ENCODE assay signal across 12 mouse cellular contexts in the genomic region with DNA sequence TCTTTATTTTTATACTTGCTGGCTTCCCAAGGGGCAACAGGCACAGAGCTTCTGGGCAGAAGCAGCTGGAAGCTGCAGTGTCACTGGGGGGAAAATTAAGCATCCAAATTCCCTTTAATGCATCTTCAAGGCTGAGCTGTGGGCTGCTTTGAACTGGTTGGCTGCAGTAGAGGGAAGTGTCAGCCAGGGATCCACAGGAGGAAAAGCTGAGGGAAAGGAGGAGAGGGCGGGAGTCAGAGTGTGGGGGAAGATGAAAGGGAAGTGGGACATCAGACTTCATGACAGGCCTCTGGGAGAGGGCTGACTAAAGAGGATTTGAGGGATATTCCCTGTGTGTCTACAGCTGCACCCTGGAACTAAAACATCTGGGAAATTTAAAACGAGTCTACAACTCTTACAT.
DNase-seq lines count a peak whose midpoint lies in the region; ATAC-seq lines count a peak whose summit lies in the region.
"Had no signal": no experiment of that assay in that cellular context is flagged by ENCODE, and none has a peak within 500 bp of the region (broad histone marks: within the 10 kb centered on the region; RNA-seq: fewer than 3 reads in every experiment).

No protein-coding gene starts in this region.

- peaks cover 14% of the 10 kb centered on the region for H3K4me1 ChIP-seq in heart, embryonic 15.5 days (replicated peaks)
- peaks cover 20% of the 10 kb centered on the region for H3K4me1 ChIP-seq in liver, embryonic 13.5 days (replicated peaks)
- H3K4me1 ChIP-seq in liver, embryonic 11.5 days (replicated peaks; ENCODE audit: control insufficient read depth, insufficient read depth, low read length): peaks cover 6% of the 10 kb centered on the region; the same call in 1 of the 2 replicates
- H3K4me1 ChIP-seq in intestine, embryonic 15.5 days (replicated peaks): no peaks in the 10 kb centered on the region
- H3K4me1 ChIP-seq in midbrain, embryonic 14.5 days (ENCODE audit: control insufficient read depth, insufficient read depth, low read length): peaks cover 4% of the 10 kb centered on the region; the same call in 1 of the 2 replicates
- H3K4me1 ChIP-seq: hindbrain, embryonic 13.5 days; neural tube, embryonic 15.5 days had no signal

- H3K4me3 ChIP-seq in heart, embryonic 15.5 days: no peak overlapping the region
- H3K4me3 ChIP-seq in liver, embryonic 13.5 days (replicated peaks): no peak overlapping the region
- no peak overlapping the region for H3K4me3 ChIP-seq in liver, embryonic 11.5 days (ENCODE audit: low read depth, low read length)
- H3K4me3 ChIP-seq in intestine, embryonic 15.5 days (replicated peaks): no peak overlapping the region
- no peak overlapping the region for H3K4me3 ChIP-seq in midbrain, embryonic 14.5 days (replicated peaks; ENCODE audit: low read depth, low read length)
- H3K4me3 ChIP-seq: hindbrain, embryonic 13.5 days; limb, embryonic 13.5 days; megakaryocyte, embryonic 14.5 days; neural tube, embryonic 15.5 days had no signal

- peak overlapping the region; percentile 62; the same call in 1 of the 2 replicates for H3K27ac ChIP-seq in heart, embryonic 15.5 days
- H3K27ac ChIP-seq in liver, embryonic 13.5 days: no peak overlapping the region
- H3K27ac ChIP-seq in liver, embryonic 11.5 days (ENCODE audit: low read depth, low read length): no peak overlapping the region
- H3K27ac ChIP-seq in intestine, embryonic 15.5 days: no peak overlapping the region
- no peak overlapping the region for H3K27ac ChIP-seq in midbrain, embryonic 14.5 days (replicated peaks; ENCODE audit: low read depth, low read length)
- H3K27ac ChIP-seq: hindbrain, embryonic 13.5 days; limb, embryonic 13.5 days; neural tube, embryonic 15.5 days had no signal

- 47% methylated on average over 2 of the region's 2 CpGs for WGBS in heart, embryonic 15.5 days
- WGBS in liver, embryonic 13.5 days (ENCODE audit: insufficient replicate concordance): 70% methylated on average over 2 of the region's 2 CpGs
- WGBS in liver, embryonic 11.5 days: 65% methylated on average over 2 of the region's 2 CpGs
- 45% methylated on average over 2 of the region's 2 CpGs for WGBS in intestine, embryonic 15.5 days
- 36% methylated on average over 2 of the region's 2 CpGs for WGBS in midbrain, embryonic 14.5 days

- H3K27me3 ChIP-seq in heart, embryonic 15.5 days: no peaks in the 10 kb centered on the region
- no peaks in the 10 kb centered on the region for H3K27me3 ChIP-seq in liver, embryonic 13.5 days
- no peaks in the 10 kb centered on the region for H3K27me3 ChIP-seq in liver, embryonic 11.5 days (replicated peaks; ENCODE audit: control insufficient read depth, insufficient read depth, low read length)
- no peaks in the 10 kb centered on the region for H3K27me3 ChIP-seq in intestine, embryonic 15.5 days (replicated peaks)
- H3K27me3 ChIP-seq in midbrain, embryonic 14.5 days (ENCODE audit: control insufficient read depth, insufficient read depth, low read length): no peaks in the 10 kb centered on the region
- H3K27me3 ChIP-seq: hindbrain, embryonic 13.5 days; limb, embryonic 13.5 days; neural tube, embryonic 15.5 days had no signal

- no peak overlapping the region for H3K9ac ChIP-seq in heart, embryonic 15.5 days
- 0 out of 2 replicates have a peak overlapping the region, but pooled peaks have one; percentile 18 for H3K9ac ChIP-seq in liver, embryonic 13.5 days
- H3K9ac ChIP-seq in liver, embryonic 11.5 days (ENCODE audit: low read depth, low read length): no peak overlapping the region
- no peak overlapping the region for H3K9ac ChIP-seq in intestine, embryonic 15.5 days
- H3K9ac ChIP-seq in midbrain, embryonic 14.5 days (replicated peaks; ENCODE audit: low read length): no peak overlapping the region
- H3K9ac ChIP-seq: hindbrain, embryonic 13.5 days; limb, embryonic 13.5 days; neural tube, embryonic 15.5 days had no signal

- no peaks in the 10 kb centered on the region for H3K9me3 ChIP-seq in heart, embryonic 15.5 days (replicated peaks)
- peaks cover 4% of the 10 kb centered on the region; the same call in 1 of the 2 replicates for H3K9me3 ChIP-seq in liver, embryonic 13.5 days (replicated peaks)
- no peaks in the 10 kb centered on the region for H3K9me3 ChIP-seq in liver, embryonic 11.5 days (ENCODE audit: control insufficient read depth, low read length)
- no peaks in the 10 kb centered on the region for H3K9me3 ChIP-seq in intestine, embryonic 15.5 days
- H3K9me3 ChIP-seq in midbrain, embryonic 14.5 days (ENCODE audit: control insufficient read depth, low read length): no peaks in the 10 kb centered on the region
- H3K9me3 ChIP-seq: hindbrain, embryonic 13.5 days; neural tube, embryonic 15.5 days had no signal

- ATAC-seq in heart, embryonic 15.5 days (replicated peaks; ENCODE audit: insufficient number of reproducible peaks, insufficient read depth, low FRiP score, low read depth): no peak
- ATAC-seq in liver, embryonic 13.5 days (ENCODE audit: low read depth): no peak
- ATAC-seq in liver, embryonic 11.5 days (replicated peaks; ENCODE audit: low FRiP score): no peak
- ATAC-seq in intestine, embryonic 15.5 days: peak; percentile 58; the same call in 1 of the 2 replicates
- ATAC-seq in midbrain, embryonic 14.5 days (ENCODE audit: low FRiP score, low TSS enrichment): peak; percentile 48; the same call in 1 of the 2 replicates

- no peaks in the 10 kb centered on the region for H3K36me3 ChIP-seq in heart, embryonic 15.5 days
- no peaks in the 10 kb centered on the region for H3K36me3 ChIP-seq in liver, embryonic 13.5 days
- H3K36me3 ChIP-seq in liver, embryonic 11.5 days (ENCODE audit: control insufficient read depth, insufficient read depth, low read length): no peaks in the 10 kb centered on the region
- H3K36me3 ChIP-seq in intestine, embryonic 15.5 days: no peaks in the 10 kb centered on the region
- H3K36me3 ChIP-seq in midbrain, embryonic 14.5 days (ENCODE audit: control insufficient read depth, insufficient read depth, low read length): no peaks in the 10 kb centered on the region
- H3K36me3 ChIP-seq: hindbrain, embryonic 13.5 days; limb, embryonic 13.5 days; neural tube, embryonic 15.5 days had no signal

- no peak for DNase-seq in heart, postnatal 4 days
- no peak for DNase-seq in liver, embryonic 13.5 days
- no peak for DNase-seq in liver, embryonic 11.5 days (ENCODE audit: low spot score)
- peak; percentile 39 for DNase-seq in midbrain, embryonic 14.5 days
- DNase-seq in cerebellum, adult 8-10 months: no peak
- DNase-seq: adrenal gland, postnatal 36 days had no signal

- H3K4me2 ChIP-seq in heart, embryonic 15.5 days: no peak overlapping the region
- no peak overlapping the region for H3K4me2 ChIP-seq in liver, embryonic 13.5 days
- no peak overlapping the region for H3K4me2 ChIP-seq in liver, embryonic 11.5 days
- H3K4me2 ChIP-seq in intestine, embryonic 15.5 days (replicated peaks): no peak overlapping the region
- no peak overlapping the region for H3K4me2 ChIP-seq in midbrain, embryonic 14.5 days (ENCODE audit: low read length)
- H3K4me2 ChIP-seq: hindbrain, embryonic 13.5 days; limb, embryonic 13.5 days; neural tube, embryonic 15.5 days had no signal

Comparison
In these comparisons a context has a peak if more than half of its experiments do, and no peak if none do; other contexts are left out.
1. ATAC-seq: peak in intestine, embryonic 15.5 days (single experiment) and midbrain, embryonic 14.5 days (single experiment); none in heart, embryonic 15.5 days (single experiment), liver, embryonic 13.5 days (single experiment) and liver, embryonic 11.5 days (single experiment).